Mouse (Mus musculus) lung, postnatal 4 days (tissue): ENCODE measurements around the gene Sec22b.

Source experiments
- DNase-seq, 2 experiments: peaks; one replicate each; pipeline ENCODE4 v3.0.0; 2021

The Sec22b gene

GRCm38 (mm10) chr3:97941440-97942259 lies 40.7 kb downstream of the Sec22b start:
- DNase-seq, result no peak

GRCm38 (mm10) chr3:97942260-97942950 lies 41.4 kb downstream of the Sec22b start:
- DNase-seq, result peak; percentile 47 to 65

GRCm38 (mm10) chr3:97944462-97944861 lies 43.5 kb downstream of the Sec22b start:
- peak; percentile 50 to 64 for DNase-seq

GRCm38 (mm10) chr3:97946439-97946838 lies 45.4 kb downstream of the Sec22b start:
- DNase-seq, result peak in 1 of 2 experiments; percentile 47

GRCm38 (mm10) chr3:97948518-97948917 lies 47.5 kb downstream of the Sec22b start:
- no peak for DNase-seq

GRCm38 (mm10) chr3:97949946-97950345 lies 49.0 kb downstream of the Sec22b start:
- no peak for DNase-seq

GRCm38 (mm10) chr3:97951134-97951533 lies 50.1 kb downstream of the Sec22b start:
- no peak for DNase-seq

- DNase-seq, result no peak
These were observed 52.2 kb downstream of the Sec22b start for GRCm38 (mm10) chr3:97953196-97953595.

GRCm38 (mm10) chr3:97956322-97956721 lies 55.3 kb downstream of the Sec22b start:
- peak in 1 of 2 experiments; percentile 42 for DNase-seq

GRCm38 (mm10) chr3:97956926-97957325 lies 55.9 kb downstream of the Sec22b start:
- no peak for DNase-seq

GRCm38 (mm10) chr3:97960783-97961594 lies 60.0 kb downstream of the Sec22b start:
- no peak for DNase-seq

GRCm38 (mm10) chr3:97961962-97962361 lies 61.0 kb downstream of the Sec22b start:
- DNase-seq, result no peak

- DNase-seq, result peak; percentile 40 to 53
These were observed 63.9 kb downstream of the Sec22b start for GRCm38 (mm10) chr3:97964878-97965353.

- DNase-seq, result no peak
These were observed 66.6 kb downstream of the Sec22b start for GRCm38 (mm10) chr3:97967627-97968026.

GRCm38 (mm10) chr3:97968191-97968590 lies 67.2 kb downstream of the Sec22b start:
- no peak for DNase-seq

GRCm38 (mm10) chr3:97969019-97969418 lies 68.0 kb downstream of the Sec22b start:
- no peak for DNase-seq

- peak; percentile 52 to 67 for DNase-seq
These were observed 70.1 kb downstream of the Sec22b start for GRCm38 (mm10) chr3:97971117-97971516.

GRCm38 (mm10) chr3:97972200-97972599 lies 71.2 kb downstream of the Sec22b start:
- DNase-seq, result peak in 1 of 2 experiments; percentile 71

- DNase-seq, result no peak
These were observed 71.7 kb downstream of the Sec22b start for GRCm38 (mm10) chr3:97972707-97973106.
